23 mouse cellular contexts compared by ENCODE assay signal in genomic region chr6:91996072-91996471, GRCm38 (mm10). TPM values are rescaled to one million over a fixed set of nuclear protein-coding genes. Genes with fewer than 3 reads are reported as not detected.
A peak's percentile ranks its signal among the peaks of the same experiment; 100 is the strongest.
DNase-seq lines count a peak whose midpoint lies in the region; ATAC-seq and TF ChIP-seq lines count a peak whose summit lies in the region.
"Had no signal": no experiment of that assay in that cellular context is flagged by ENCODE, and none has a peak within 500 bp of the region (broad histone marks: within the 10 kb centered on the region; RNA-seq: fewer than 3 reads in every experiment).

No protein-coding gene starts in this region.

- no peaks in the 10 kb centered on the region for H3K4me1 ChIP-seq in forebrain, embryonic 16.5 days (replicated peaks; ENCODE audit: control insufficient read depth, insufficient read depth, low read length)
- peaks cover 14% of the 10 kb centered on the region for H3K4me1 ChIP-seq in hindbrain, embryonic 15.5 days (replicated peaks)
- H3K4me1 ChIP-seq in midbrain, postnatal 0 days (ENCODE audit: insufficient read depth, low read length): no peaks in the 10 kb centered on the region
- H3K4me1 ChIP-seq in heart, embryonic 12.5 days (replicated peaks): peaks cover 16% of the 10 kb centered on the region
- H3K4me1 ChIP-seq: limb, embryonic 15.5 days; stomach, embryonic 15.5 days had no signal

- ATAC-seq in forebrain, embryonic 16.5 days: no peak
- no peak for ATAC-seq in hindbrain, embryonic 15.5 days (ENCODE audit: low FRiP score, low read depth)
- no peak for ATAC-seq in midbrain, postnatal 0 days (ENCODE audit: low FRiP score)
- no peak for ATAC-seq in heart, embryonic 12.5 days (ENCODE audit: insufficient number of reproducible peaks, low FRiP score)

- WGBS in forebrain, embryonic 16.5 days: 49% methylated on average over 8 of the region's 8 CpGs
- WGBS in hindbrain, embryonic 15.5 days: 25% methylated on average over 8 of the region's 8 CpGs
- WGBS in midbrain, postnatal 0 days: 35% methylated on average over 8 of the region's 8 CpGs
- 84% methylated on average over 8 of the region's 8 CpGs for WGBS in heart, embryonic 12.5 days

- no peaks in the 10 kb centered on the region for H3K36me3 ChIP-seq in forebrain, embryonic 16.5 days (ENCODE audit: control insufficient read depth, insufficient read depth)
- H3K36me3 ChIP-seq in hindbrain, embryonic 15.5 days: no peaks in the 10 kb centered on the region
- no peaks in the 10 kb centered on the region for H3K36me3 ChIP-seq in midbrain, postnatal 0 days (ENCODE audit: insufficient read depth, low read length)
- no peaks in the 10 kb centered on the region for H3K36me3 ChIP-seq in heart, embryonic 12.5 days
- H3K36me3 ChIP-seq: embryonic facial prominence, embryonic 10.5 days; heart, embryonic 15.5 days; limb, embryonic 15.5 days; liver, embryonic 15.5 days; stomach, embryonic 15.5 days had no signal

- no peak overlapping the region for H3K4me3 ChIP-seq in forebrain, embryonic 16.5 days (replicated peaks; ENCODE audit: low read length)
- peak overlapping the region; percentile 13; the same call in 1 of the 2 replicates for H3K4me3 ChIP-seq in hindbrain, embryonic 15.5 days
- no peak overlapping the region for H3K4me3 ChIP-seq in midbrain, postnatal 0 days (ENCODE audit: low read depth, low read length)
- H3K4me3 ChIP-seq in heart, embryonic 12.5 days: no peak overlapping the region
- H3K4me3 ChIP-seq: embryonic facial prominence, embryonic 10.5 days; heart, embryonic 15.5 days; limb, embryonic 15.5 days; liver, embryonic 15.5 days; stomach, embryonic 15.5 days had no signal

- no peaks in the 10 kb centered on the region for H3K27me3 ChIP-seq in forebrain, embryonic 16.5 days (replicated peaks; ENCODE audit: control insufficient read depth, insufficient read depth, low read length)
- H3K27me3 ChIP-seq in hindbrain, embryonic 15.5 days: no peaks in the 10 kb centered on the region
- H3K27me3 ChIP-seq in midbrain, postnatal 0 days (ENCODE audit: insufficient read depth, low read length): no peaks in the 10 kb centered on the region
- no peaks in the 10 kb centered on the region for H3K27me3 ChIP-seq in heart, embryonic 12.5 days (replicated peaks)
- H3K27me3 ChIP-seq: heart, embryonic 15.5 days; limb, embryonic 15.5 days; liver, embryonic 15.5 days; stomach, embryonic 15.5 days had no signal

- H3K9me3 ChIP-seq in forebrain, embryonic 16.5 days (ENCODE audit: control insufficient read depth, low read length): no peaks in the 10 kb centered on the region
- H3K9me3 ChIP-seq in hindbrain, embryonic 15.5 days: no peaks in the 10 kb centered on the region
- H3K9me3 ChIP-seq in midbrain, postnatal 0 days (ENCODE audit: low read length): no peaks in the 10 kb centered on the region
- no peaks in the 10 kb centered on the region for H3K9me3 ChIP-seq in heart, embryonic 12.5 days (replicated peaks)
- H3K9me3 ChIP-seq: embryonic facial prominence, embryonic 10.5 days; heart, embryonic 15.5 days; limb, embryonic 15.5 days; liver, embryonic 15.5 days; stomach, embryonic 15.5 days had no signal

- no peak overlapping the region for H3K4me2 ChIP-seq in forebrain, embryonic 16.5 days (ENCODE audit: low read length)
- H3K4me2 ChIP-seq in hindbrain, embryonic 15.5 days: peak overlapping the region; percentile 43
- H3K4me2 ChIP-seq in midbrain, postnatal 0 days (ENCODE audit: low read depth, low read length, poor library complexity, severe bottlenecking): no peak overlapping the region
- H3K4me2 ChIP-seq in heart, embryonic 12.5 days: no peak overlapping the region
- H3K4me2 ChIP-seq: heart, embryonic 15.5 days; limb, embryonic 15.5 days; liver, embryonic 15.5 days; stomach, embryonic 15.5 days had no signal

- TF ChIP-seq CTCF in brain, embryonic 14.5 days (IDR thresholded peaks at IDR 0.05; ENCODE audit: borderline replicate concordance, extremely low read depth, insufficient read depth, insufficient read length): no peak
- no peak for TF ChIP-seq CTCF in midbrain, postnatal 0 days (IDR thresholded peaks at IDR 0.05)

- peak; percentile 45 for DNase-seq in brain, embryonic 14.5 days (ENCODE audit: low read depth)
- peak; percentile 29 for DNase-seq in midbrain, postnatal 0 days (ENCODE audit: low spot score)
- DNase-seq in frontal cortex, postnatal 10 days (ENCODE audit: low spot score in 2 of 2): no peak
- no peak for DNase-seq in right cerebral cortex, postnatal 14 days
- DNase-seq: adrenal gland, postnatal 36 days; cerebellum, adult 18-20 months; gastrocnemius, postnatal 10 days; heart, adult 18-20 months; heart, postnatal 4 days; kidney, adult 18-20 months; thymus, adult 18-20 months had no signal

- no peak overlapping the region for H3K9ac ChIP-seq in forebrain, embryonic 16.5 days (replicated peaks; ENCODE audit: low read depth, low read length)
- H3K9ac ChIP-seq in hindbrain, embryonic 15.5 days: 0 out of 2 replicates have a peak overlapping the region, but pooled peaks have one; percentile 13
- no peak overlapping the region for H3K9ac ChIP-seq in midbrain, postnatal 0 days (replicated peaks; ENCODE audit: low read length, poor library complexity, severe bottlenecking)
- no peak overlapping the region for H3K9ac ChIP-seq in heart, embryonic 12.5 days
- H3K9ac ChIP-seq: heart, embryonic 15.5 days; limb, embryonic 15.5 days; liver, embryonic 15.5 days; stomach, embryonic 15.5 days had no signal

- H3K27ac ChIP-seq in forebrain, embryonic 16.5 days (ENCODE audit: low read length): 0 out of 2 replicates have a peak overlapping the region, but pooled peaks have one; percentile 2
- H3K27ac ChIP-seq in hindbrain, embryonic 15.5 days (replicated peaks): peak overlapping the region; percentile 80
- no peak overlapping the region for H3K27ac ChIP-seq in midbrain, postnatal 0 days (ENCODE audit: low read depth, low read length)
- no peak overlapping the region for H3K27ac ChIP-seq in heart, embryonic 12.5 days (ENCODE audit: poor library complexity, severe bottlenecking)
- H3K27ac ChIP-seq: embryonic facial prominence, embryonic 10.5 days; heart, embryonic 15.5 days; kidney, postnatal 0 days; limb, embryonic 15.5 days; liver, embryonic 15.5 days; stomach, embryonic 15.5 days had no signal

- no peak for TF ChIP-seq POLR2A in brain, embryonic 14.5 days (IDR thresholded peaks at IDR 0.05; ENCODE audit: borderline replicate concordance, extremely low read depth, insufficient read depth, insufficient read length, poor library complexity, severe bottlenecking)

RNA-seq across cellular contexts. Expression of gene Fgd5, which starts 17.4 kb away (rescaled TPM):
- 7.9 and 16.9 TPM in 2 replicates for polyA plus RNA-seq in brain, embryonic 14.5 days (2012; rRNA removed)
- polyA plus RNA-seq in forebrain, embryonic 16.5 days (2015; fragmentation: Nextera tagmentation; extraction: Ambion mirVana): 6.8 and 9.3 TPM in 2 replicates
- 15.3 and 16.0 TPM in 2 replicates for polyA plus RNA-seq in hindbrain, embryonic 15.5 days (2015; fragmentation: Nextera tagmentation; extraction: Ambion mirVana)
- total RNA-seq in midbrain, postnatal 0 days (2014; rRNA removed): 13.8 TPM in 2 replicates
- polyA plus RNA-seq in midbrain, postnatal 0 days (2015; fragmentation: Nextera tagmentation; extraction: Ambion mirVana): 7.9 and 8.1 TPM in 2 replicates
- 16.0 and 19.0 TPM in 2 replicates for polyA plus RNA-seq in heart, embryonic 12.5 days (2016; fragmentation: Nextera tagmentation; extraction: Ambion mirVana)
- total RNA-seq: monocyte, adult 5-6 weeks; neutrophil, adult 5-6 weeks had no signal
- polyA plus RNA-seq: C2C12 had no signal

Comparison
In these comparisons a context has a peak if more than half of its experiments do, and no peak if none do; other contexts are left out.
1. DNase-seq: peak in brain, embryonic 14.5 days (single experiment) and midbrain, postnatal 0 days (single experiment); none in frontal cortex, postnatal 10 days (0 of 2) and right cerebral cortex, postnatal 14 days (single experiment).
2. H3K27ac ChIP-seq: peak in forebrain, embryonic 16.5 days (single experiment) and hindbrain, embryonic 15.5 days (single experiment); none in midbrain, postnatal 0 days (single experiment) and heart, embryonic 12.5 days (single experiment).